Mouse (Mus musculus): ENCODE results near the gene Hpgd.

The Hpgd gene

GRCm38 (mm10) chr8:56327709-56328108 lies 33.3 kb downstream of the Hpgd start:
- WGBS = 90% methylated on average over 3 of the region's 3 CpGs

- 79% methylated on average over 3 of the region's 3 CpGs for WGBS
Observed at GRCm38 (mm10) chr8:56328130-56328542, 33.8 kb downstream of the Hpgd start.

GRCm38 (mm10) chr8:56335390-56336000 lies 41.1 kb downstream of the Hpgd start:
- 79% methylated on average over 9 of the region's 9 CpGs for WGBS

GRCm38 (mm10) chr8:56336771-56337170 lies 42.4 kb downstream of the Hpgd start:
- 77% methylated on average over 8 of the region's 8 CpGs for WGBS

- 68% methylated on average over 6 of the region's 6 CpGs for whole genome bisulfite sequencing
Observed at GRCm38 (mm10) chr8:56343505-56343904, 49.1 kb downstream of the Hpgd start.

GRCm38 (mm10) chr8:56343940-56344339 lies 49.6 kb downstream of the Hpgd start:
- 45% methylated on average over 2 of the region's 2 CpGs for WGBS

GRCm38 (mm10) chr8:56344359-56344758 lies 50.0 kb downstream of the Hpgd start:
- 81% methylated on average over 1 of the region's 1 CpGs for WGBS

GRCm38 (mm10) chr8:56345641-56346420 lies 51.4 kb downstream of the Hpgd start:
- 89% methylated on average over 5 of the region's 5 CpGs for WGBS

GRCm38 (mm10) chr8:56363180-56363579 lies 68.8 kb downstream of the Hpgd start:
- WGBS = 87% methylated on average over 2 of the region's 2 CpGs

Measured in cerebral cortex, adult 2 months (tissue).